Mouse (Mus musculus) spleen, postnatal 10 days (tissue): Measurements from ENCODE around the gene Il17d.

Experiments
- DNase-seq, 2 experiments: peaks; one replicate each; pipeline ENCODE4 v3.0.0; 2021 to 2022; ENCODE audit warnings: low spot score in 2 of 2

Gene Il17d

DNA sequence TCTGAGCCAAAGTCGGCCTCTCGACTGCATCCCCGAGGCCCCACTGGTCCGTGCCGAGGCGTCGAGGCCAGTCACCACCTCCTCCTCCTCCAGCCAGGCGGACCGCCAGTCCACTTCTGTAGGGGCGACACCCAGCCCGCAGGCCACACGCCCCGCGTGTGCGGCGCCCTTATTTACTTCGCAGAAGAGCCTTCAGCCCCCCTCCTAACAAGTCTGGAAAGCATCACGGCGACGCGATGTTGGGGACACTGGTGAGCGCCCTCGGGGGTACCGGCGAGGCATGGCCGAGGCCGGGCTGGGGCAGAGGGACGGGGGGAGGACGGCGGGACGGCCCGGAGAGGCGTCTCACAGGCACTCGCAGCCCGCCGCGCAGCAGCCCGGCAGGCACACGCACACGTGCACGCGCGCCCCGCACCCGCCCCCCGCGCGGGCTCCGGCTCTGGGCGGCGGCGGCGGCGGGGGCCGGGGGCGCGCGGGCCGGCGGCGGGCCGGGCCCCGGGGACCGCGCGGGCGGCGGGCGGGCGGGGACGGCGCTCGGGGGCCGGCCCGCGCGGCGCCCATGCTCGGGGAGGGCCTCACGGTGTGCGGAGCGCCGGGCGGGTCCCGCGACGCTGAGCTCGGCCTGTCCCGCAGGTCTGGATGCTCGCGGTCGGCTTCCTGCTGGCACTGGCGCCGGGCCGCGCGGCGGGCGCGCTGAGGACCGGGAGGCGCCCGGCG is at the start of gene Il17d:
Gene Il17d (plus strand): TSS at position 107 of the 717 bp plus-strand sequence.
- no peak for DNase-seq

DNA sequence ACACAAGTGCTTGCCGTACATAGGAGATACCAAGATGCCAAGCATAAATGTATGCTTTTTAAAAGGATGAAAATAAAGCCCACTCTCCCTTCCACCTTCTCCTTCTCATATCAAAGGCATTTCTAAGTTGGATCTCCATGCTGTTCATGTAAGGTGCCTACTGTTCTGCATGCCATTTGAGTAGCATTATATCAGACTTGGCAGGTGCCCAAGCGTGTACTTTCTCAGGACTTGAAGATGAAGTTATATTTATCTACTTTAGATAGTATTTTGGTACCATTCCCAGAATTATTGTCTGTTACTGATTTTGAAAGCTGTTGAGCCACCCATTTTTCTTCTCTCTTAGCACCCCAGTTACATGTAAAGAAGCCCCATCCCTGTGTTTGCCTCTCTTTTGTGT is 49.5 kb upstream of the Il17d start:
- DNase-seq: no peak

GRCm38 (mm10) chr14:57482262-57482661 is 42.3 kb upstream of the Il17d start:
- no peak for DNase-seq

DNA sequence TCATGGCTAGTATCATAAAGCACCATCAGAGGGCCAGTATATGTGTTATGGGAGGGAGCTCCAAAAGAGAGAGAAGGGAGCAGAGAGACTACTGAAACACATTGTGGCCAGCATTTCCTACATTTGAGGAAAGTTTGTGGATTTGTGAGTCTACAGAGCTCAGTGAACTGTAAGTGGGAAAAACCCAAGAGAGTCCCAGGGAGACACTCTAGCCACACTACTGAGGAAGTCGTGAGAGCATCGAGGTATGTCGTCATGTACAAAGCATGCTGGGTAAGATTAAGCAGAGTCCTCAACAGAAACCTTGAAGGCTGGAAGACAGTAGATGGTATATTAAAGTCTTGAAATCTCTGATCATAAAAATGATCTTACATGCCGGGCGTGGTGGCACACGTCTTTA is 40.4 kb upstream of the Il17d start:
- no peak for DNase-seq

GRCm38 (mm10) chr14:57489696-57490095 is 34.9 kb upstream of the Il17d start:
- no peak for DNase-seq

DNA sequence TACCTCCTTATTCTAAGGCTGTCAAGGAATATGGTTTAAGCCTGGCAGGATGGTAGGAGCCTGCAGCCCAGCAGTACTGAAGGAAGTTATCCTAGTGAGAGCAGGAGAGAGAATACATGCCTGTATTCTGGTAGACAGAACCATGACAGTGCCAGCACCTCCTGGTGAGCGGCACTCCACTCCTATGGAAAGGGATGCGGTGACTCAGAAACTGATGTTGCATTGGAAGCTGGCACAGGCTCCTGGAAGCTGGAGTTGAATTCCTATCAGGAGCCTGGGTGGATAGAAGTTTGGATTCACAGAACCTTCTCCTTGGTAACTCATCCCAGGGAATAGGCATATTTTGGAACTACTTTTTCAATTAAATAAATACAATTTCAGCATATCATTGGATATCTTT is 30.7 kb upstream of the Il17d start:
- no peak for DNase-seq

GRCm38 (mm10) chr14:57503729-57504128 is 20.8 kb upstream of the Il17d start:
- no peak for DNase-seq

DNA sequence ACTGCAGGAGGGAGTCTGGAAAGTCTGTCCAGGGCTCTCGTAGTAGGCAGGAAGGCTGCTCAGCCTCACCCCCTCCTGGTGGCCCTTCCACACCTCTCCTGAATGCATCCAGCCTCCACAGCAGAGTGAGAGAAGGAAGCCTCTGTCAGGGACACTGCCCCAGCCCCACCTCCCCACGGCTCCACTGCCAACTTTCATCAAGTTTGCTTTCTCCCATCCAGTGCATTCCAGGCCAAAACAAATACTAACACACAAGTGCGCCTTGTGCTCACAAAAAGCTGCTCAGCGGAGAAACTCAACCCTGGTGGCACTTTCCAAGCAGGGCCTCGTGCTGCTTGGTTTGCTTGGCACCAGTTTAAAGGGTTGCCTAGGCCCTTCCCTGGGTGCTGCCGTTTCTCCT is 15.0 kb upstream of the Il17d start:
- no peak for DNase-seq

- no peak for DNase-seq
These were observed 9.3 kb upstream of the Il17d start for GRCm38 (mm10) chr14:57515156-57515762.

DNA sequence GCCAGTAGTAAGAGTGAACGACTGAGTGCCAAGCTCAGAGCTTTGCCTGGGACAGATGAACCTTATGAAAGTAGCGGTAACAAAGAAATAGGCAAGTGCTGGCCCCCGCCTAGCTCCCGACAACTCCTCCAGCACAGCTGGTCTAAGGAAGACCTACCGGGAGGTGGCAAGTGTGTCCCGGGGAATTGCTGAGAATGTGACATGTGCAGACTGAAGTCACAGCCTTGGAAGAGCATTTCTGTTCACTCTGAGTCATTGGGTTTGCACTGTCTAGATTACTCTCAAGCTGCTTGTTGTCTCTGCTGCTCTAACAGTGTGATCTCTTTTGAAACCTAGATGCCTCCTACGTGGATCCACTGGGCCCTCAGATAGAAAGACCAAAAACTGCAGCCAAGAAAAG is 7.6 kb upstream of the Il17d start:
- DNase-seq: no peak

GRCm38 (mm10) chr14:57523762-57524161 is 815 bp upstream of the Il17d start:
- no peak for DNase-seq

- peak; percentile 27 to 60 for DNase-seq
These were observed 942 bp downstream of the Il17d start for GRCm38 (mm10) chr14:57525388-57526049.

- no peak for DNase-seq
These were observed 1.6 kb downstream of the Il17d start for GRCm38 (mm10) chr14:57526050-57526623.

DNA sequence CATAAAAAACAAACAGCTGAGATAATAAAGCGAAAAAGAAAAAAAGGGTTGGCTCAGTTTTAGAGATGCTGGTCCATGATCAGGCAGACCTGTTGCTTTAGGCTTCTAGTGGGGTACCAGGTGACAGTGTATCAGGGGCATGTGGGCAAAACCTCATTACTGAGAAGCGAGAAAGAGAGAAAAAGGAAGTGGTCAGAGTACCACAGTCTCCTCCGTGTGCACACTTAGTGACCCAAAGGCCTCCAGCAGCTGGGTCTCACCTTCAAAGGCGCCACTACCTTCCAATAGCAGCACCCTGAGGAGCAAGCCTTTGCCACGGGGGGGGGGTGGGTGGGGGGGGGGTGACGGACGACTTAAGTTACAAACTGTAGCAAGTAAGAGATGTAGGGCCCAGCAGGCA is 2.5 kb downstream of the Il17d start:
- DNase-seq: no peak

DNA sequence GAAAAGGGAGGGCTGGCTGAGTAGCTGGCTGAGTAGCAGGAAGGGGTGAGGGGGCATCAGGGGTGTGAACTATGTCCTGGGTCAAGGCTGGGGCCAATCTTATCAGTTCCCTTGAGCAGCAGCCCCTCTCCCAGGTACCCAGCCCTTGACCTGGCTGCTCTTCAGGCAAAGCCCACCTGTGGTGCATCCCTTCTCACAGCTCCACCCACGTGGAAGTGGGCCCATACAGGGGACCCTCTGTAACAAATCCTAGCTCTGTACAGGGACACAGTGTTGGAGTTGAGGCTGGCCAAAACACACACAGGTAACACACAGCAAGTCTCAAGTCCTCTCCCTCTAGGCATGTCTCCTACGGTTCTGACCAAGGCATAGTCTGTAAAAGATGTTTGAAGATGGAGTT is 3.0 kb downstream of the Il17d start:
- no peak for DNase-seq

- DNase-seq: no peak
These were observed 4.7 kb downstream of the Il17d start for GRCm38 (mm10) chr14:57529086-57529785.

GRCm38 (mm10) chr14:57529786-57530515 is 5.4 kb downstream of the Il17d start:
- no peak for DNase-seq

DNA sequence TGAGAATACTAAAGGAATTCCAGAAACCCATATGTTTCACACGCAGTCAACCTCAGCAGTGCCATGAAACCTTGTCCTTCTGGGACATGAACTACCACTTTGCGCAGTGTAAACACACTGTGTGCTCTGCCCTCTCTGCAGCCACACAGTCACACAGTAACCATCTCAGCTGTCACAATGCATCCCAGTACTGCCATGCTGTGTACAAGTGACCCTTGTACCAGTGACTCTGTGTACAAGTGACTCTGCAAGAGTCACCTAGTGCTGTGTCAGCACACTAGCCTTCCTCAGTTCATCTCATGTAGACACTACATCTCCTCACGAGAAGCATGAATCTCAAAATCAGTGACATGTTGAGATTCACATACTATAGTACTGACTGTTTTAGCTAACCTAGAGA is 8.0 kb downstream of the Il17d start:
- no peak for DNase-seq

DNA sequence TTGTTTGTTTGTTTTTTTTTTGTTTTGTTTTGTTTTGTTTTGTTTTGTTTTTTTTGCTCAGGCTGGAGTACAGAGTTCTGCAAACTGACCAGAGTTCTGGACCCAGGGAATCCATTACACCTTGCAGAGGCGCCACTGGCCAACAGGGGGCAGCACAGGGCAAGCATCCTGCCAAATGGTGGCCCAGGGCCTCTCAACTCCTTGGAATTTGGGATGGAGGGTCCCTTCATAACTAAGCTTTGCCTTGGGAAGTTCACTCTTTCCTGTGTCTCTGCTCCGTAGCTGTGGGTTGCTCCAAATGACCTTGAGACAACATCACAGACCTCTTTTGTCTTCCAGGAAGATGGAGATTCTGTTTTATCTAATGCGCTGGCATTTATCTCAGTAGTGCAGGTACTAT is 8.6 kb downstream of the Il17d start:
- DNase-seq: peak; percentile 20 to 59

DNA sequence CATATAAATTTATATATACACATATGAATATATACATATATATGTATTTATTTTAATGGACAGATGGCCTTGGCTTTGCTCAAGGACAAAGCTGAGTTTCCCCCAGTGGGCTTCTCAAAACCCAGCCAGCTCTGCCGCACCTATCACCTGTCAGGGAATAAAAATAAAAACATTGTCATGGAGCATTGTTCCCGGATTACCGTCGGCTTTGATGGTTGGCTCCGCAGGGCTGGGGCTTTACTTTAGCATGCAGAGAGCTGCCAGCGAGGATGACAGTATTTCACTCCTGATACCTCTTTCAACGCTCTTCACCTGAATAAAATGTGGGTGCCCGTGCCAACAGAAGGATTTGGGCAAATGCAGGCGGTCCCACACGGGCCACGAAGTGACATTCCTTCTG is 9.3 kb downstream of the Il17d start:
- no peak for DNase-seq

DNA sequence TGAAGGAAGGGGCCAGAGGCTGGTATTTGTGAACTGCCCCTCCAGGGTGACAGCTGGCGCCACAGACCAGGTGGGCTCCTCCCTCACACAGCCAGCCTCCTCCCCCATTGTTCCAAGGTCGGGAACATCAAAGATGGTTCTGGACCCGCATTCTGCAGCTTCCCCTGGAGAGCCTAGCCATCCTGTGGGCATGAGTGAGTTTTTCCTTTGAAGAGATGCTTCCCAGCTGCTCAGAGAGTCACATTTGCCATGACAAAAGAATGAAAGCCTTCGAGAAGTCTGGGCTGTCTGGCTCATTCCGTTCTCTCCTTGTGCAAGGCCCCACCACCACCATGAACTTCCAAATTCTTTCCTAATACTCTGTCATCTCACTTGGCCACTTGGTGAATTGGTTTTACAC is 9.8 kb downstream of the Il17d start:
- DNase-seq: no peak

- no peak for DNase-seq
These were observed 10.4 kb downstream of the Il17d start for GRCm38 (mm10) chr14:57534961-57535360.
